Mouse (Mus musculus) forebrain, embryonic 15.5 days (tissue): ENCODE data around the gene Khdc4. TPM values are rescaled to one million over a fixed set of nuclear protein-coding genes. Genes with fewer than 3 reads are reported as not detected.

ENCODE experiments used
- ATAC-seq: fragments of 200-750 bp; cut with Nextera tagmentation; replicated peaks from 2 replicates; pipeline ENCODE4 v1.8.0; 2017; ENCODE audit warnings: mild to moderate bottlenecking, moderate TSS enrichment, moderate library complexity
- H3K27ac ChIP-seq: fragments of 300-500 bp; sonication (generic); replicated peaks from 2 replicates; pipeline ENCODE4 v1.5.1; 2015; ENCODE audit warnings: mild to moderate bottlenecking, inconsistent platforms
- H3K27me3 ChIP-seq: fragments of 300-500 bp; sonication (generic); 2 replicates; pipeline ENCODE4 v1.6.1; 2015; ENCODE audit warnings: inconsistent platforms
- H3K36me3 ChIP-seq: fragments of 300-500 bp; sonication (generic); 2 replicates; pipeline ENCODE4 v1.6.1; 2015; ENCODE audit warnings: mild to moderate bottlenecking, inconsistent platforms
- H3K4me1 ChIP-seq: fragments of 300-500 bp; sonication (generic); 2 replicates; pipeline ENCODE4 v1.6.1; 2015; ENCODE audit warnings: inconsistent platforms
- H3K4me2 ChIP-seq: fragments of 300-500 bp; sonication (generic); replicated peaks from 2 replicates; pipeline ENCODE4 v1.6.1; 2015; ENCODE audit warnings: mild to moderate bottlenecking, inconsistent platforms
- H3K4me3 ChIP-seq: fragments of 300-500 bp; sonication (generic); 2 replicates; pipeline ENCODE4 v1.5.1; 2015; ENCODE audit warnings: mild to moderate bottlenecking, inconsistent platforms
- H3K9ac ChIP-seq: fragments of 300-500 bp; sonication (generic); replicated peaks from 2 replicates; pipeline ENCODE4 v1.6.1; 2015; ENCODE audit warnings: mild to moderate bottlenecking, inconsistent platforms
- H3K9me3 ChIP-seq: fragments of 300-500 bp; sonication (generic); 2 replicates; pipeline ENCODE4 v1.6.1; 2016; ENCODE audit warnings: inconsistent platforms
- WGBS: fragments of 180-500 bp; shearing (Covaris S2); methylation state at CpG from one replicate; pipeline ENCODE4 v1.1.7; 2015; ENCODE audit warnings: mixed read lengths; 5-methylcytosine and 5-hydroxymethylcytosine counted together
- polyA plus RNA-seq: library from polyadenylated mRNA; unstranded; fragments of >200 nt; fragmentation: Nextera tagmentation; extraction: Ambion mirVana; gene quantifications from 2 replicates; pipeline ENCODE4 v1.2.1, GENCODE M21; 2015

The Khdc4 gene
- polyA plus RNA-seq, 1 experiment from 2014 or later = 104 TPM

GRCm38 (mm10) chr3:88754283-88754682 is 68.7 kb downstream of the Khdc4 start:
- H3K4me1 ChIP-seq = peaks cover 48% of the 10 kb centered on the region

DNA sequence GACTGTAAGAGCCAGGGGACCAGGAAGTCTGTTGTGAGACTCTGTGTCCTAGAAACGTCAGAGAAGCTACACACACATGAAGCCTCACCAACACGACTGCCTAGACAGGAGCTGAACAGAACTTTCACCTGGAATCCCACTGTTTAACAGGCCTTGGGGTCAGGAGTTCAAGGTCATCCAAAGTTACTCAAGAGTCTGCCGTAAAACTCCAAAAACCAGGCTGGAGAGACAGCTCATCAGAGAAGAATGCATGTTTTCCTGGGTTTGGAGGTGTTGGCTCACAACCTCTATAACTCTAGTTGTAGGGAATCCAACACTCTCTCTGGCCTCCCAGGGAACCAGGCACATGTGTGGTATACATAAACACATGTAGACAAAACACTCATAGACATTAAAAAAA is 69.9 kb downstream of the Khdc4 start:
- H3K27ac ChIP-seq = no peak overlapping the region
- H3K4me1 ChIP-seq = peaks cover 54% of the 10 kb centered on the region
- ATAC-seq = no peak
- H3K9me3 ChIP-seq = no peaks in the 10 kb centered on the region
- no peak overlapping the region for H3K9ac ChIP-seq
- WGBS = 78% methylated on average over 3 of the region's 3 CpGs
- no peaks in the 10 kb centered on the region for H3K27me3 ChIP-seq
- no peak overlapping the region for H3K4me2 ChIP-seq
- H3K4me3 ChIP-seq = no peak overlapping the region
- peaks cover 46% of the 10 kb centered on the region for H3K36me3 ChIP-seq

More at GRCm38 (mm10) chr3:88754283-88754682, 68.7 kb downstream of the Khdc4 start:
- no peaks in the 10 kb centered on the region for H3K9me3 ChIP-seq
- H3K27me3 ChIP-seq = no peaks in the 10 kb centered on the region
- 79% methylated on average over 4 of the region's 4 CpGs for WGBS
- H3K9ac ChIP-seq = no peak overlapping the region
- H3K4me3 ChIP-seq = no peak overlapping the region
- peaks cover 45% of the 10 kb centered on the region for H3K36me3 ChIP-seq
- no peak overlapping the region for H3K27ac ChIP-seq
- no peak overlapping the region for H3K4me2 ChIP-seq
- ATAC-seq = no peak

- no peaks in the 10 kb centered on the region for H3K9me3 ChIP-seq
- peaks cover 54% of the 10 kb centered on the region for H3K4me1 ChIP-seq
- no peak overlapping the region for H3K4me3 ChIP-seq
- no peaks in the 10 kb centered on the region for H3K27me3 ChIP-seq
- peak overlapping the region; percentile 84 for H3K27ac ChIP-seq
- H3K4me2 ChIP-seq = peak overlapping the region; percentile 19; the same call in 1 of the 2 replicates
- no peak overlapping the region for H3K9ac ChIP-seq
- peaks cover 46% of the 10 kb centered on the region for H3K36me3 ChIP-seq
- peak; percentile 55 for ATAC-seq
- 9% methylated on average over 4 of the region's 4 CpGs for WGBS
Measured at GRCm38 (mm10) chr3:88756276-88756675, 70.7 kb downstream of the Khdc4 start.

DNA sequence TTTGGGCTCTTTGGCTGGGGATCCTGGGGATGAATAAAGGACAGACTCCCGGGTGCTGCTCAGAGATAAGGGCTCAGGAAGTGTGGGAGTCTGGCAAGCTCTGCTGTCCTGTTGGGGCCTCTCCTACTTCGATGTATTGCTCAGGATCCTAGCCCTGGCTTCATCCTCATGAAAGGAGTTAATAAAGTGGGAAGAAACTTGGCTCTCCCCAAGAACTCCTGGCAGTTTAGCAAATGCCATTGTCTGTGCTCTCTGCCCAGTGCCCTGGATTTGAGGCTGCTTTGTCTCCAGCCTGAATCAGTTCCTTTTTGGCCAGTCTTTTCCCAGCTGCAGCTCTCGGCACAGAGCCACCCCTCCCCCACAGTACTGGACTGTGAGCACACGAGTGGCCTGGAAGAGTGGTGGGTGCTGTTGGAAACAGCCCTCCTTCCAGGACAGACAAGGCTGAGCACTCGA is 72.5 kb downstream of the Khdc4 start:
- Histone ChIP-seq H3K9me3 (no peaks in the 10 kb centered on the region), H3K4me2 (peak overlapping the region; percentile 17), H3K9ac (no peak overlapping the region; the same call in none of the 2 replicates), H3K27me3 (no peaks in the 10 kb centered on the region), H3K36me3 (peaks cover 42% of the 10 kb centered on the region), H3K4me1 (peaks cover 63% of the 10 kb centered on the region), H3K4me3 (no peak overlapping the region), H3K27ac (peak overlapping the region; percentile 84)
- under 1% methylated on average over 5 of the region's 5 CpGs for WGBS
- peak; percentile 89 for ATAC-seq

GRCm38 (mm10) chr3:88761619-88762018 is 76.0 kb downstream of the Khdc4 start:
- H3K27ac ChIP-seq = no peak overlapping the region
- no peaks in the 10 kb centered on the region for H3K27me3 ChIP-seq
- no peak overlapping the region for H3K4me2 ChIP-seq
- peaks cover 45% of the 10 kb centered on the region for H3K4me1 ChIP-seq
- no peak for ATAC-seq
- H3K9me3 ChIP-seq = no peaks in the 10 kb centered on the region
- H3K4me3 ChIP-seq = no peak overlapping the region
- no peak overlapping the region for H3K9ac ChIP-seq
- 94% methylated on average over 19 of the region's 19 CpGs for WGBS
- H3K36me3 ChIP-seq = peaks cover 42% of the 10 kb centered on the region

DNA sequence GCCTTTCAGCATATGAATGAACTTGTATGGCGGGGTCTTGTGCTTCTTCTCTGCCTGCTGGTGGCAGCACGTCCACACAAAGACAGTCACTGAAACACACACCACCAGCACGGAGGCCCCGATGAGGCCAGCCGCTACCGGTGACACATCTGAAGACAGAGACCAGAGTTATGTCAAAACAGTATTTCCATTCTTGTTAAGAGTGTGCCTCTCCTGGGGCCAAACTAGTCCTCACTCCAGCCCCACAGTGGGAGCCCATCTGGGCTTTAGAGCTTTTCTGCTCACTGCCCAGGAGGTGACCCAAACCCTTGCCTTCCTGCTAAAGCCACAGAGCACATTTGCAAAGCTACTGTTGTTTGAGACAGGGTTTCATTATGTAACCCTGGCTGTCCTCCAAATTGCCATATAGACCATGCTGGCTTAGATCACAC is 76.8 kb downstream of the Khdc4 start:
- WGBS = 21% methylated on average over 6 of the region's 6 CpGs
- H3K4me2 ChIP-seq = no peak overlapping the region
- H3K27me3 ChIP-seq = no peaks in the 10 kb centered on the region
- H3K36me3 ChIP-seq = peaks cover 42% of the 10 kb centered on the region
- peak overlapping the region; percentile 52; the same call in 1 of the 2 replicates for H3K27ac ChIP-seq
- H3K9me3 ChIP-seq = no peaks in the 10 kb centered on the region
- ATAC-seq = no peak
- no peak overlapping the region for H3K9ac ChIP-seq
- peaks cover 39% of the 10 kb centered on the region for H3K4me1 ChIP-seq
- no peak overlapping the region for H3K4me3 ChIP-seq

Other genes with a start within 250 kb of the Khdc4 start
- gene Sema4a, start 224.6 kb upstream of the Khdc4 start, polyA plus RNA-seq = 16.3 and 17.7 TPM in 2 replicates
- 23.4 and 27.5 TPM in 2 replicates for gene Lmna, start 175.8 kb upstream of the Khdc4 start, polyA plus RNA-seq
- 50.6 and 55.6 TPM in 2 replicates for gene Mex3a, start 153.4 kb upstream of the Khdc4 start, polyA plus RNA-seq
- 0.15 and 0.28 TPM in 2 replicates for gene Rab25, start 137.5 kb upstream of the Khdc4 start, polyA plus RNA-seq
- 169 and 187 TPM in 2 replicates for gene Lamtor2, start 132.7 kb upstream of the Khdc4 start, polyA plus RNA-seq
- gene Ubqln4, start 132.0 kb upstream of the Khdc4 start, polyA plus RNA-seq = 45.8 and 47.6 TPM in 2 replicates
- 133 and 134 TPM in 2 replicates for gene Ssr2, start 109.9 kb upstream of the Khdc4 start, polyA plus RNA-seq
- gene Arhgef2, start 79.8 kb upstream of the Khdc4 start, polyA plus RNA-seq = 192 and 193 TPM in 2 replicates
- not detected in 2 replicates for gene Rxfp4, start 32.7 kb upstream of the Khdc4 start, polyA plus RNA-seq
- gene Rit1, start 31.0 kb downstream of the Khdc4 start, polyA plus RNA-seq = 51.6 and 53.1 TPM in 2 replicates
- gene Syt11, start 89.4 kb downstream of the Khdc4 start, polyA plus RNA-seq = 236 TPM in 2 replicates
- gene Gon4l, start 149.4 kb downstream of the Khdc4 start, polyA plus RNA-seq = 13.3 and 13.9 TPM in 2 replicates
- 42.2 and 45.2 TPM in 2 replicates for gene Msto1, start 228.2 kb downstream of the Khdc4 start, polyA plus RNA-seq